Mouse (Mus musculus): Measurements from ENCODE around the gene Wfikkn2.
"Not testable (repeated sequence)": the region's sequence is repeated elsewhere in the genome, so short reads cannot be mapped to it uniquely, and the experiment has no call there.

Wfikkn2 gene

GRCm38 (mm10) chr11:94245955-94246788, at the start of gene Wfikkn2:
Gene Wfikkn2 (minus strand): TSS chr11:94246005.
- no peak for DNase-seq

- DNase-seq = no peak
These were observed 49.4 kb upstream of the Wfikkn2 start for GRCm38 (mm10) chr11:94294996-94295845.

GRCm38 (mm10) chr11:94290062-94290740, 44.4 kb upstream of the Wfikkn2 start:
- no peak for DNase-seq

- no peak for DNase-seq
These were observed 41.3 kb upstream of the Wfikkn2 start for GRCm38 (mm10) chr11:94287105-94287504.

- DNase-seq = peak; percentile 86
These were observed 40.2 kb upstream of the Wfikkn2 start for GRCm38 (mm10) chr11:94285886-94286574.

GRCm38 (mm10) chr11:94283536-94284099, 37.8 kb upstream of the Wfikkn2 start:
- no peak for DNase-seq

GRCm38 (mm10) chr11:94282291-94282690, 36.5 kb upstream of the Wfikkn2 start:
- DNase-seq = no peak

GRCm38 (mm10) chr11:94281199-94282181, 35.7 kb upstream of the Wfikkn2 start, which contains the start of gene Gm21885:
Gene Gm21885 (plus strand): TSS chr11:94281873.
- DNase-seq = no peak

GRCm38 (mm10) chr11:94276869-94277337, 31.1 kb upstream of the Wfikkn2 start:
- peak; percentile 91 for DNase-seq

- no peak for DNase-seq
These were observed 29.9 kb upstream of the Wfikkn2 start for GRCm38 (mm10) chr11:94275686-94276085.

GRCm38 (mm10) chr11:94275226-94275625, 29.4 kb upstream of the Wfikkn2 start:
- no peak for DNase-seq

- DNase-seq = no peak
These were observed 28.5 kb upstream of the Wfikkn2 start for GRCm38 (mm10) chr11:94274206-94274867.

GRCm38 (mm10) chr11:94272960-94273927, 27.4 kb upstream of the Wfikkn2 start:
- no peak for DNase-seq

- DNase-seq = no peak
These were observed 25.2 kb upstream of the Wfikkn2 start for GRCm38 (mm10) chr11:94271015-94271414.

- DNase-seq = no peak
These were observed 24.1 kb upstream of the Wfikkn2 start for GRCm38 (mm10) chr11:94269906-94270305.

GRCm38 (mm10) chr11:94268761-94269160, 23.0 kb upstream of the Wfikkn2 start:
- no peak for DNase-seq

GRCm38 (mm10) chr11:94266155-94266554, 20.4 kb upstream of the Wfikkn2 start:
- not testable (repeated sequence) for DNase-seq

GRCm38 (mm10) chr11:94265134-94265785, 19.5 kb upstream of the Wfikkn2 start:
- peak; percentile 77 for DNase-seq
